Mouse (Mus musculus) lung, embryonic 15.5 days (tissue): Measurements from ENCODE around the gene Nubp1. TPM values are rescaled to one million over a fixed set of nuclear protein-coding genes. Genes with fewer than 3 reads are reported as not detected.

ENCODE experiments used
- ATAC-seq: fragments of 200-750 bp; cut with Nextera tagmentation; 2 replicates; pipeline ENCODE4 v1.8.0; 2017; ENCODE audit warnings: moderate number of reproducible peaks, borderline replicate concordance; ENCODE audit not compliant: low FRiP score, low TSS enrichment; ENCODE audit errors: extremely low read depth
- H3K27ac ChIP-seq: fragments of 300-500 bp; sonication (generic); 2 replicates; pipeline ENCODE4 v1.5.1; 2015; ENCODE audit warnings: moderate library complexity, mild to moderate bottlenecking, inconsistent platforms
- H3K27me3 ChIP-seq: fragments of 300-500 bp; sonication (generic); 2 replicates; pipeline ENCODE4 v1.6.1; 2015; ENCODE audit warnings: inconsistent platforms
- H3K36me3 ChIP-seq: fragments of 300-500 bp; sonication (generic); 2 replicates; pipeline ENCODE4 v1.6.1; 2015; ENCODE audit warnings: inconsistent platforms
- H3K4me1 ChIP-seq: fragments of 300-500 bp; sonication (generic); 2 replicates; pipeline ENCODE4 v1.6.1; 2015; ENCODE audit warnings: inconsistent platforms
- H3K4me2 ChIP-seq: fragments of 300-500 bp; sonication (generic); 2 replicates; pipeline ENCODE4 v1.6.1; 2015; ENCODE audit warnings: inconsistent platforms, mild to moderate bottlenecking, moderate library complexity
- H3K4me3 ChIP-seq: fragments of 300-500 bp; sonication (generic); 2 replicates; pipeline ENCODE4 v1.5.1; 2015; ENCODE audit warnings: mild to moderate bottlenecking, inconsistent platforms
- H3K9ac ChIP-seq: fragments of 300-500 bp; sonication (generic); 2 replicates; pipeline ENCODE4 v1.6.1; 2015; ENCODE audit warnings: inconsistent platforms
- H3K9me3 ChIP-seq: fragments of 300-500 bp; sonication (generic); 2 replicates; pipeline ENCODE4 v1.6.1; 2016; ENCODE audit warnings: inconsistent platforms
- WGBS: fragments of 180-500 bp; shearing (Covaris S2); methylation state at CpG from one replicate; pipeline ENCODE4 v1.1.7; 2015; 5-methylcytosine and 5-hydroxymethylcytosine counted together
- polyA plus RNA-seq: library from polyadenylated mRNA; unstranded; fragments of >200 nt; fragmentation: Nextera tagmentation; extraction: Ambion mirVana; gene quantifications from 2 replicates; pipeline ENCODE4 v1.2.1, GENCODE M21; 2015

Nubp1 gene
- polyA plus RNA-seq, 1 experiment from 2014 or later = 74.4 TPM

- Histone ChIP-seq H3K4me1 (peaks cover 8% of the 10 kb centered on the region), H3K4me2 (peak overlapping the region; percentile 43), H3K9ac (no peak overlapping the region), H3K4me3 (no peak overlapping the region), H3K36me3 (no peaks in the 10 kb centered on the region), H3K9me3 (no peaks in the 10 kb centered on the region), H3K27me3 (no peaks in the 10 kb centered on the region), H3K27ac (no peak overlapping the region)
- 53% methylated on average over 3 of the region's 3 CpGs for WGBS
- ATAC-seq = 0 out of 2 replicates have a peak, but pooled peaks have one; percentile 40
Observed at GRCm38 (mm10) chr16:10384544-10384943, 27.2 kb upstream of the Nubp1 start.

GRCm38 (mm10) chr16:10385261-10385660 lies 26.5 kb upstream of the Nubp1 start:
- no peak for ATAC-seq
- 67% methylated on average over 12 of the region's 12 CpGs for WGBS

GRCm38 (mm10) chr16:10388634-10389365 lies 22.9 kb upstream of the Nubp1 start:
- H3K4me1 ChIP-seq = peaks cover 7% of the 10 kb centered on the region
- no peak overlapping the region for H3K4me3 ChIP-seq
- no peaks in the 10 kb centered on the region for H3K36me3 ChIP-seq
- ATAC-seq = no peak
- H3K9me3 ChIP-seq = no peaks in the 10 kb centered on the region
- H3K4me2 ChIP-seq = no peak overlapping the region
- 86% methylated on average over 6 of the region's 6 CpGs for WGBS
- H3K27me3 ChIP-seq = no peaks in the 10 kb centered on the region; the same call in 1 of the 2 replicates
- H3K27ac ChIP-seq = no peak overlapping the region
- no peak overlapping the region for H3K9ac ChIP-seq

More at GRCm38 (mm10) chr16:10385261-10385660, 26.5 kb upstream of the Nubp1 start:
- Histone ChIP-seq H3K9me3 (no peaks in the 10 kb centered on the region), H3K4me2 (no peak overlapping the region), H3K4me1 (peaks cover 8% of the 10 kb centered on the region), H3K36me3 (no peaks in the 10 kb centered on the region), H3K27ac (no peak overlapping the region), H3K4me3 (no peak overlapping the region), H3K9ac (no peak overlapping the region), H3K27me3 (no peaks in the 10 kb centered on the region)

DNA sequence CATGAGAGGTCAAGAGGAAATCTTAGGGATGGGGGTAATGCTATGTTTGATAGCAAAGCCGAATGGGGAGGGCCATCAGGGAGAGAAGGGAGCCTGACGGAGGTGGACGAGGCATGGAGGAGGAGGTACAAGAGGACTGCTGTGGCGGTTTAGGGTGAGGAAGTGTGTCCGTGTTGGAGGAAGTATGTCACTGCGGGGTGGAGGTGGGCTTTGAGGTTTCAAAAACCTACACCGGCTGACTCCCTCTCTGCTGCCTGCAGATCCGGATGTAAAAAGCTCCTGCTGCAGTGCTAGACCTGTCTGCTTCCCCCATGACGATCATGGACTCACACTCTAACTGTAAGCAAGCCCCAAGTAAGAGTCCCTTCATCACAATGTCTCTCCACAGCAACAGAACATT lies 19.2 kb upstream of the Nubp1 start:
- Histone ChIP-seq H3K27ac (no peak overlapping the region), H3K4me1 (peaks cover 9% of the 10 kb centered on the region), H3K27me3 (no peaks in the 10 kb centered on the region; the same call in 1 of the 2 replicates), H3K36me3 (no peaks in the 10 kb centered on the region), H3K4me3 (no peak overlapping the region), H3K9ac (no peak overlapping the region), H3K4me2 (no peak overlapping the region), H3K9me3 (no peaks in the 10 kb centered on the region)
- WGBS = 75% methylated on average over 9 of the region's 9 CpGs
- ATAC-seq = no peak

DNA sequence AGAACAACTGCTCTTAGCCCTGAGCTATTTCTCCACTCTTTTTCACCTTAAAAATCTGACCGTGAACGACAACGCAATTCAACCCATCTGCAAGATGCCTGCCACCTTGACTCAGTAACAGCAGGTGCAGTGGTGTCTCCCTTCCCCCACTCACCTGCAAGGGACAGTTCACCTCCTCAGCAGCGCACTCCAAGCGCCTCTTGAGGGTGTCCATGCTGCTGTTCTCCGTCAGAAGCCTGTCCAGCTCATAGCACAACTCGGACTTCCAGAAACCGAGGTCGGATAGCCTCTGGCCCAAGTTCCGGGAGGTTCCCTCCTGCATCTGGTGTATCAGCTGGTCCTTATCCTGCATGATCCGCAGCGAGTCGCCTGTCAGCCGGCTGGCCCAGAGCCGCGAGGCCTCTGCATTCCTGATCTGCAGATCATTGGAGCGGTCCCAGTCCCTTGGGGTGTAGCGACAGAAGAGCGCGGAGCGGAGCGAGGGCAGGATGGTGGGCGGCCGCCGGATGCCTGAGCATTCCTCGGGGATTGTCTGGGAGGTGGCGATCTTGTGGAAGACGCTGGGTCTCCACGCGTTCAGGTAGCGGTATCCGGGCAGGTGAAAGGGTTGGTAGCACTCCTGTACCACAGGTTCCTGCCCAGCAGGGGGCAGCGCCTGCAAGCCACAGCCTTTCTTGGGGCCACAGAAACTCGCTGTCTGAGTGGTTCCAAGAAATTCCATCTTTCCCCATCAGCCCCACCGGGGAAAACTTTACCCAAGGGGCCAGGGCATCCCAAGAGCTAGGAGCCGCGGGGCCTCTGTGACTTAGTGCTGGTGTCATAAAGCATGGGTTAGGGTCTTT lies 16.8 kb upstream of the Nubp1 start, which contains the start of gene Tekt5:
Tekt5 (minus strand) TSS at position 792 of the 842 bp plus-strand sequence.
- H3K9me3 ChIP-seq = no peaks in the 10 kb centered on the region
- H3K27me3 ChIP-seq = no peaks in the 10 kb centered on the region; the same call in 1 of the 2 replicates
- peaks cover 9% of the 10 kb centered on the region for H3K4me1 ChIP-seq
- H3K36me3 ChIP-seq = no peaks in the 10 kb centered on the region
- H3K4me3 ChIP-seq = peak within 1 kb of the TSS; percentile 38
- 5% methylated on average over 37 of the region's 37 CpGs for WGBS
- peak within 1 kb of the TSS; percentile 13 for H3K9ac ChIP-seq
- peak within 1 kb of the TSS; percentile 60 for H3K4me2 ChIP-seq
- H3K27ac ChIP-seq = no peak within 1 kb of the TSS
- ATAC-seq = peak; percentile 68

GRCm38 (mm10) chr16:10398755-10399154 lies 13.0 kb upstream of the Nubp1 start:
- Histone ChIP-seq H3K27ac (no peak overlapping the region), H3K9me3 (no peaks in the 10 kb centered on the region), H3K27me3 (no peaks in the 10 kb centered on the region), H3K36me3 (no peaks in the 10 kb centered on the region), H3K4me3 (no peak overlapping the region), H3K9ac (no peak overlapping the region), H3K4me1 (peaks cover 9% of the 10 kb centered on the region), H3K4me2 (no peak overlapping the region)
- ATAC-seq = no peak
- 61% methylated on average over 5 of the region's 5 CpGs for WGBS

GRCm38 (mm10) chr16:10399160-10399559 lies 12.6 kb upstream of the Nubp1 start:
- ATAC-seq = no peak
- no peaks in the 10 kb centered on the region for H3K9me3 ChIP-seq
- no peak overlapping the region for H3K9ac ChIP-seq
- 24% methylated on average over 7 of the region's 7 CpGs for WGBS
- no peaks in the 10 kb centered on the region for H3K36me3 ChIP-seq
- H3K4me2 ChIP-seq = no peak overlapping the region
- H3K4me1 ChIP-seq = peaks cover 9% of the 10 kb centered on the region
- H3K27me3 ChIP-seq = no peaks in the 10 kb centered on the region
- H3K4me3 ChIP-seq = no peak overlapping the region
- no peak overlapping the region for H3K27ac ChIP-seq

DNA sequence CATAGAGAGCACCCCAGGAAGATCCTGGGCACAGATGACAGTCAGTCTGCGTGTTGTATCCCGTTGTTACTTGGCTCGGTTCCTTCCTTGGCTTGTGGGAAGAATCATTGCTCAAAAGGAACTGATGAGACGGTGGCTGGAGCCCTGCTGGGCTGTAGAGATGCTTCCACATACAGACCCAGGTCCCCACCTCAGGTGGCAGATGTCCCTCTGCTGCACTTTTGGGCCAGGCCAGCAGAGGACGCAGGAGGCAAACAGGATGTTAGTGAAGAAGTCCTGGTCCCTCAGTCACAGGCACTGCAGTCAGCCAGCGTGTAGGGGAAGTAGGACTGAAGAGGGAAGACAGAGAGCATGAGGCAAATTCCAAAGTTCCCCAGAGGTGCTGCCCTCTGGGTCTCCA lies 4.2 kb downstream of the Nubp1 start:
- Histone ChIP-seq H3K4me1 (peaks cover 13% of the 10 kb centered on the region; the same call in 1 of the 2 replicates), H3K4me3 (no peak overlapping the region), H3K27ac (no peak overlapping the region), H3K9me3 (no peaks in the 10 kb centered on the region), H3K9ac (no peak overlapping the region), H3K4me2 (no peak overlapping the region), H3K36me3 (peaks cover 60% of the 10 kb centered on the region), H3K27me3 (no peaks in the 10 kb centered on the region)
- no peak for ATAC-seq
- 76% methylated on average over 6 of the region's 6 CpGs for WGBS

DNA sequence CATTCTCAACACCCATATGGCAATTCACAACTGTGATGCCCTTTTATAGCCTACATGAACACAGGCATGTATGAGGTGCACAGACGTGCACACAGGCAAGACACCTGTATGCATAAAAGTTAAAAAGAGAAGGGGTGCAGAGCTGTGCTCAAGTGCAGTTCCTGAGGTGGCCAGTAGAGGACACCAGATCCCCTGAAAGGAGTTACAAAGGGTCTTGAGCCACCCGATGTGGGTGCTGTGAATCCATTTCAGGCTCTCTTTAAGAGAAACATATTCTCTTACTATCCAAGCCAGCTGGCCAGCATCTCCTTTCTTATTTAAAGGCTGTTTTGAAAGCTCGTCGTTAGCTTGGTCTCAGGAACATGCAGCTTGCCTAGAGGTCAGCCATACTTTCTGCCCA lies 5.1 kb downstream of the Nubp1 start:
- Histone ChIP-seq H3K9me3 (no peaks in the 10 kb centered on the region), H3K4me3 (no peak overlapping the region), H3K4me1 (0 out of 2 replicates have a peak, but pooled peaks cover 9% of the 10 kb centered on the region), H3K36me3 (peaks cover 68% of the 10 kb centered on the region), H3K4me2 (no peak overlapping the region), H3K9ac (no peak overlapping the region), H3K27me3 (no peaks in the 10 kb centered on the region), H3K27ac (no peak overlapping the region)
- 92% methylated on average over 4 of the region's 4 CpGs for WGBS
- ATAC-seq = no peak

DNA sequence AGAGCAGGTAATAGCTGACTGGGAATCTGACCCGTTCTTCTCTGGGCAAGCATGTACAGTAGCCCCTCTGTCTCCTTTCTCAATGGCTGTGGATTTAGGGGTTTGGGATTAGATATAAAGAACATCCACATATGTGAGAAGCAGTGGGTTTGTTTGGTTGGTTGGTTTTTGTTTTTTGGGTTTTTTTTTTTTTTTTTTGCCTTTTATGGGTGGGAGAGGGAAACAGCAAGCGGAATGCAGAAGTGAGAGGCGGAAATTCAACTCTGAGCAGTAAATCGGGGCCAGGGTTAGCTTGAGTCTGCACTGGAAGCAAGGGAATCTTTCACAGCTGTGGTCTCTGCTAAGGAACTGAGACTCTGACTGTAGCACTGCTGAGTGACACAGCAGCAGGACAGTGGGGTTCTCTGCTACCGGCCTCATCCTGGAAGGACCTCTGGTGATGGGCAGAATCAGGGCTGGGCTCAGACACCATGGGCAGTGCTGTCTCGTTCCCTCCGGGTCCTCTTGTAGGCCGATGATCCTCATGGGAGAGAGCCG lies 6.0 kb downstream of the Nubp1 start:
- H3K4me1 ChIP-seq = 0 out of 2 replicates have a peak, but pooled peaks cover 2% of the 10 kb centered on the region
- 93% methylated on average over 9 of the region's 9 CpGs for WGBS

DNA sequence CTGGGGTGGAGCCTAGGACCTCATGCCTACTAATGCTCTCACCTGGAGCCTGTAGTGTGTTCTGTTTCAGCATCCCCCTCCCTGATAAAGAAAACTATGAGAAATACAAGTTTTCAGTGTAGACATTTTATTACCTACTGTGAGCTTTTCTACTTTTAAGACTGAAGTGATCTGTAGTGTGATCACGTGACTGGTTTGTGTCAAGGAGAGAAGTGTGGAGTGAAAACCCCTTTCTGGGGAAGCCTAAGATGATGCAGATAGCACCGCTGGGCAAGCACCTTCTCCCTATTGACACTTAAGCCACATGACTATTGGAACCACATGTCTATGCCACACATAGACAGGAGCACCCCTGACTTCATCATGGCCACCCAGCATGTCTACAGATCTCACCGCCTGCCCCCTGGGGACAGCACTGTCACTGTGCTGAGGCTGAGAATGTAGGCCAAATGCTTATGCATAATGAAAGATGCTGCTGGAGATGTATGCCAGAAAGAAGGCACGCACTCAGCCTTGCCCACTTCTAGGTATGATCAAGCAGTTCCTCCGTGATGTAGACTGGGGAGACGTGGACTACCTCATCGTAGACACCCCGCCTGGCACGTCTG lies 8.8 kb downstream of the Nubp1 start:
- Histone ChIP-seq H3K4me3 (no peak overlapping the region), H3K4me2 (no peak overlapping the region), H3K9ac (no peak overlapping the region), H3K36me3 (peaks cover 80% of the 10 kb centered on the region), H3K4me1 (no peaks in the 10 kb centered on the region), H3K27me3 (no peaks in the 10 kb centered on the region), H3K9me3 (no peaks in the 10 kb centered on the region), H3K27ac (no peak overlapping the region)
- WGBS = 94% methylated on average over 9 of the region's 9 CpGs
- no peak for ATAC-seq

More for the DNA sequence above, 6.0 kb downstream of the Nubp1 start:
- no peak overlapping the region for H3K27ac ChIP-seq
- H3K9ac ChIP-seq = no peak overlapping the region
- no peak overlapping the region for H3K4me3 ChIP-seq
- no peaks in the 10 kb centered on the region for H3K27me3 ChIP-seq
- peaks cover 77% of the 10 kb centered on the region for H3K36me3 ChIP-seq
- ATAC-seq = no peak
- H3K9me3 ChIP-seq = no peaks in the 10 kb centered on the region
- H3K4me2 ChIP-seq = no peak overlapping the region
